Mouse (Mus musculus): ENCODE data around the gene Sgsm3.

The Sgsm3 gene

DNA sequence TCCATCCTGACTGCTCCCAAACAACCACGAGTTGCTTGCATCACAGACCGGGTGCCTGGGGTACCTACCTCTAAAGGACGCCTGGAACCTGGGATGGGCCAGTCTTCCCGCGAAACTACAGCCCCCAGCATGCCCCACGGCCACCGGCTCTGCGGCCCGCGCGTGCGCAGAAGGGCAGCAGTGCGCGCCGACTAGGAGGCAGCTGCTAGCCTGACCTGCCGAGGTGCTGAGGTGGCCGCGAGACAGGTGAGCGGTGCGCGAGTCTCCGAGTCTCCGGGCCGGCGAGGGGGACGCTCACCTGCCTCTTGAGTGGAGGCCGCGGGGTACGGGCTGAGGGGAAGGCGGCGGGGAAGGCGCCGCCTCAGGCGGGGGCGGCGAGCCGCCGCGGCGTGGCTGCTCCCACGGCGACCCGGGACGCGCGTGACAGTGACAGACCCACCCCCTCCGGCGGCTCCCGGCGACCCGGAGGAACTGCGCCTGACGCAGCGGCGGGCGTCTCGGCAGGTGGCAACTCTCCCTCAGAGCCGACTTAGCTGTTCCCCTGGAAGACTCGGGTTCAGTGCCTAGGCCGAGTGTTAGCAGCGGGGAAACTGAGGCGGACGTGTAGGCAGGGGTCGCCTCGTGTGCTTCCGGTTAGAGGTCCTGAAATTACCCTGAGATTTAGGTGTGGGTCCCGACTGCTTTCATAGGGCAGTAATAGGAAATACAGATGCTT lies at the start of gene Sgsm3:
Gene Sgsm3, plus strand, starts transcription at position 146 of the 715 bp plus-strand sequence.
- no peak for TF ChIP-seq GATA4 (IDR thresholded peaks at IDR 0.05; ENCODE audit: insufficient replicate concordance, low read length)

DNA sequence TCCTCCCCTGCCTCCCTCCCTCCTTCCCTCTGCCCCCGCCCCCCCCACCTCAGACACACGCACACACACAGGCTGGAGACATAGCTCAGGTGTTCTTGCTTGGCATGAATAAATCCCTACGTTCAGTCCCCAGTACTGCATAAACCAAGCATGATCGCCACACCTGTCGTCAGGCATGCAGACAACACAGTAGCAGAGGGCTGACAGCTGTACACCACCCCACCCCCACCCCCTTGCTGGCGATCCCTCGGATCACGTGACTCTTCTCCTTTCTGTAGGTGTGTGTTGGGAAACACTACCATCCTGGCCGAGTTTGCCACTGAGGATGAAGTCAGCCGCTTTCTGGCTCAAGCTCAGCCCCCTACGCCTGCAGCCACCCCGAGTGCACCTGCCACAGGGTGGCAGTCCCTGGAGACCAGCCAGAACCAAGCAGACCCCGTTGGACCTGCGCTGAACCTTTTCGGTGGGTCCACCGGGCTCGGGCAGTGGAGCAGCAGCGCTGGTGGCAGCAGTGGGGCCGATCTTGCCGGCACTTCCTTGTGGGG lies 48.7 kb upstream of the Sgsm3 start:
- TF ChIP-seq GATA4 (IDR thresholded peaks at IDR 0.05; ENCODE audit: insufficient replicate concordance, low read length) = no peak

DNA sequence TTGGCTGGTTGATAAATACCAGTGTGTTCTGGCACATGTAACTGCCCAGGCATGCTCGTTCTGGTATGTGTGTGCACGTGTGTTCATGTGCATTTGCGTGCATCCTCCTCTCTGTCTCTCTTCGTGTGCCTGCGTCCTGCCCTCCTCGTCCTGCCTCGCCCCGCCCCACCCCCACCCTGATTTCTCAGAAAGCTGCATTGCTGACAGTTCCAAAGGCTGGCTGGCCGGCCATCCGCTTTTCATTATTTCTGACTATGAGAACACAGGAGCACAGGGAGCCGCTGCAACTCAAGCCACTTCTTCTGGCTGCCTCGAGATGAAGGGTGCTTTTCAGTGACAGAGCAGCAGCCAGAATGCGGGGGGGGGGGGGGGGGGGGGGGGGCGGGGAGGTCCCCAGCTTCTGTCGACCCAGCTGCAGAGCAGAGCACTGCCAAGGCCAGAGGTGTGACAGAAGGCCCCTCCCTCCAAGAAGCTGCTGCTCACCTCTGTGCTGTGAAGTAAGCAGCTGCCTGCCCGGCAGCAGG lies 47.5 kb upstream of the Sgsm3 start:
- no peak for TF ChIP-seq GATA4 (IDR thresholded peaks at IDR 0.05; ENCODE audit: insufficient replicate concordance, low read length)

DNA sequence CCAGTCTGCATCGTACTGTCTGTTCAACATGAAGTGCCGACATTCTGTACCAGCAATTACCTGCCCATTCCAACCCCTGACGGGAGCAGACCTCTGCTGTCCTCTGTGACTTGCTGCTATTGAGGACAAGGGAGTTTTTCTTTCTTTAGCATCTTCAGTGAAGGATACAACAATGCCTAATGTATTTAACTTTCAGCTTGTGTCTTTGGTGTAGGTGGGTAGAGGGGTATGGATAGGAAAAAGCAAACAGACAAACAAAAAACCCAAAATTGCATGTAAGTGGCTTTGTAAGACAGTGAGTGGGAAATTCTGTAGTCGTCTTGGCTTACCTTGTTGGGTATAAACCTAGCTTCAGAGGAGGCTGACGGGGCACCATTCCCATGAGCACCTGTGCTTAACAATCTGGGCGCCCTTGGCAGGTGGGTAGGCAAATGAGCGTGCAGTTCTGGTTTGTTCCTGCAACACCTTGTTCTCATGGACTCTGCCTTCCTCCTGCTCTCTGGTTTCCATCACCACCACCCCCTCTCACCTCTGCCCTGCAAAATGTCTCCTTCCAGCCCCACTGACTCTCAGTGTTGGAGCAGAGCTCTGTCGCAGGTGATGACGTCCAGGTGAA lies 46.1 kb upstream of the Sgsm3 start:
- TF ChIP-seq GATA4 (IDR thresholded peaks at IDR 0.05; ENCODE audit: insufficient replicate concordance, low read length) = no peak

DNA sequence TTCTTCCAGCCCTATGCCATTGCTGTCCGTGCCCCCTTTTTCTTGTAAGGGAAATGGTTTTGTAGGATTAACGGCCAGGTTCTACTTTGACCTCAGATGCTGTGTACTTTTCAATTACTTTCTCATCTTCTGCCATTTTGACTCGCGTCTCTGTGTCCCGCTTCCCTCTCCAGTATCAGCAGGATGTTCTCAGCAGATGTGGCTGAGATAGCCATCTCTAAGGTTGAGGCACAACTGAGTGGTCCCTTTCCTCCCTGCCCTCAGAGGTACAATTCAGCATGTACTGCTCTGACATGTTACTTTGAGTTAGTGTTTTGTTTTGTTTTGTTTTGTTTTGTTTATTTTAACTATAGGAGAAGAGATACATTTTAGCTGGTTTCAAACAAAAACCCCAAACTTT lies 42.7 kb upstream of the Sgsm3 start:
- no peak for TF ChIP-seq GATA4 (IDR thresholded peaks at IDR 0.05; ENCODE audit: insufficient replicate concordance, low read length)

DNA sequence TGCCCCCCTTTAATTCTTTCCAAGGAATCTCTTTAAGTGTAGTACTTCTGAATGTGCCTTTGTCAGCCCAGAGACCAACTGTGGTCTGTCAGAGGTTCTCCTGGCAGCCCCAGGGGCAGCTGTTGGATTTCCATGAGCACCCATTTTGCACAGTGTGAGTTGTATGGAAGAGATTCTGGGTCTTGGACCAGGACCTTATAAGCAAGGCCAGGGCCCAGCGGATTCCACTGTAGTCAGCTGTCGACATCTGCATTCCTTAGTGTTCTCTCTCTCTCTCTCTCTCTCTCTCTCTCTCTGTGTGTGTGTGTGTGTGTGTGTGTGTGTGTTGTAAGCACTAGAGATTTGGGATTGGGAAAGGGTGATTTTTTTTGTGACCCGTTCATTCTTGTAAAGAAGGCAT lies 40.9 kb upstream of the Sgsm3 start:
- TF ChIP-seq GATA4 (IDR thresholded peaks at IDR 0.05; ENCODE audit: insufficient replicate concordance, low read length) = no peak

DNA sequence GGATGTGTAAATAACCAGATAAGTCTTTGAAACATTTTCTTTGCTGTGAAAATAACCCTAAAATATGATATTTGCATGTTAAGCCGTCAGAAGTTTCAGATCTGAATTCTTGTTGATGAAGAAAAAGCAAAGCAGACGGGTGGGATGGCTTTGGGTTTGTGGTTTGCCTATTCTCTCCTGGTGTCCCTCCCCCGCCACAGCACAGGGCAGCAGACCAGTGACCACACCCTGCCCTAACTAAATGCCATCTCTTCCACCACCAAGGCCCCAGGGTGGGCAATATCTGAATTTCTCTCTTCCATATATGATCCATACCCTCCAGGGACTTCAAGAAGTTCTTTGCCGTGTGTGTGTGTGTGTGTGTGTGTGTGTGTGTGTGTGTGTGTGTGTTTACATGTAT lies 39.0 kb upstream of the Sgsm3 start:
- TF ChIP-seq GATA4 (IDR thresholded peaks at IDR 0.05; ENCODE audit: insufficient replicate concordance, low read length) = no peak

DNA sequence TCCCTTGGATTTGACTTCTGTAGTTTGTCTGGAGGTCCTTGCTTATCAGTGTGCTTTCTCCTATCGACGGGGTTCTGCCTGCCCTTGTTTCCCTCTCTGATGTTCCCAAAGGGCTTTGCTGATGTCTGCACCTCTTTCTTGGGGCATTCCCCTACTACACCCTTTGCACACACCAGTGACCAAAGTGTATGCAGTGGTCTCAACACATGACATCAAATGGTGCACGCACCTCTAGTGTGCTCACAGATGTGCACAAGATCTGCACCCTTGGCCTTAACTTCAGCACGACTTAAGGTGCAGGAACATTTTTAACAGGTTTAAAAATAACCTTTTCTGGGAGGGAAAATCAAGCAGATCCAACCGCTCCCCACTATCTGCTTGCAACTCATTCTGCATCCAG lies 38.2 kb upstream of the Sgsm3 start:
- no peak for TF ChIP-seq GATA4 (IDR thresholded peaks at IDR 0.05; ENCODE audit: insufficient replicate concordance, low read length)

DNA sequence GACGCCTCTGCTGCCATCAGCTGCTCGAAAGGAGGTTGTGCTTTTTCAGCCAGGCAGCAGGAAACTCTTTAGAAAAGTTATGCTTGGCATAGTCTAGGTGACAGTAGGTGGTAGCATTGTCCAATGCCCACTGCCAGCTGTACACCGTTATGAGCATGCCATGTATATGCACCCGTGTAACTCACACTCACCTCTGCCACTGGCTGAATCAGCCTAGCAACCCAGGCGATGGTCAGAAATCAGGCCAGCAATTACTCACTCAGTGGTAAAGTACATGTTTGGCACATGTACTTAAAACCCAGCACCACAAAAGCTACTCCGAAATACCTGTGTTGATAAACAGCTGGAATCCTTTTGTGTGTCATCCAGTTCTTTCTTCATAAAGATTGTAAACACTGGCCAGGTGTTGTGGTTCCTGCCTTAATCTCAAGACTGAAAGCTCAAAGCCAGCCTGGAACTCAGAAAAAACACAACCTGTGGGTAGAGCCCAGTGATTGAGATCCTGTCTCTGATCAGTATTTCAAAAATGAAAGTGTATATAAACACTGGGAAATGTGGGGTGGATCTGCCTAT lies 36.0 kb upstream of the Sgsm3 start:
- TF ChIP-seq GATA4 (IDR thresholded peaks at IDR 0.05; ENCODE audit: insufficient replicate concordance, low read length) = no peak

DNA sequence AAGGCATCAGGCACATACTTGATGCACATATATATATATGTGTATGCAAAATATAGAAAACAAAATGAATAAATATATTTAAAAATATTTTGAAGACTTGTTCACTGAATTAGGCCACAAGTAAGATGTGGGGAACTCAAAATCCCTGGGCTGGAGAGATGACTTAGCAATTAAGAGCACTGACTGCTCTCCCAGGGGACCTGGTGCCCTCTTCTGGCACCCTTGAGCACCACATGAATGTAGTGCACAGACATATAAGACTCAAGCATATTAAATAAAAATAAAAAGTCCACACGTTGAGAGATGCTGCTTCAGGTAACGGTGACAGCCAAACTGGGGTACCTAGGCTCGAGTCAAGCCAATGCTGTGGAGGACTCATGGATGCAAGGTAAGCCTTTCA lies 31.7 kb upstream of the Sgsm3 start:
- TF ChIP-seq GATA4 (IDR thresholded peaks at IDR 0.05; ENCODE audit: insufficient replicate concordance, low read length) = no peak

DNA sequence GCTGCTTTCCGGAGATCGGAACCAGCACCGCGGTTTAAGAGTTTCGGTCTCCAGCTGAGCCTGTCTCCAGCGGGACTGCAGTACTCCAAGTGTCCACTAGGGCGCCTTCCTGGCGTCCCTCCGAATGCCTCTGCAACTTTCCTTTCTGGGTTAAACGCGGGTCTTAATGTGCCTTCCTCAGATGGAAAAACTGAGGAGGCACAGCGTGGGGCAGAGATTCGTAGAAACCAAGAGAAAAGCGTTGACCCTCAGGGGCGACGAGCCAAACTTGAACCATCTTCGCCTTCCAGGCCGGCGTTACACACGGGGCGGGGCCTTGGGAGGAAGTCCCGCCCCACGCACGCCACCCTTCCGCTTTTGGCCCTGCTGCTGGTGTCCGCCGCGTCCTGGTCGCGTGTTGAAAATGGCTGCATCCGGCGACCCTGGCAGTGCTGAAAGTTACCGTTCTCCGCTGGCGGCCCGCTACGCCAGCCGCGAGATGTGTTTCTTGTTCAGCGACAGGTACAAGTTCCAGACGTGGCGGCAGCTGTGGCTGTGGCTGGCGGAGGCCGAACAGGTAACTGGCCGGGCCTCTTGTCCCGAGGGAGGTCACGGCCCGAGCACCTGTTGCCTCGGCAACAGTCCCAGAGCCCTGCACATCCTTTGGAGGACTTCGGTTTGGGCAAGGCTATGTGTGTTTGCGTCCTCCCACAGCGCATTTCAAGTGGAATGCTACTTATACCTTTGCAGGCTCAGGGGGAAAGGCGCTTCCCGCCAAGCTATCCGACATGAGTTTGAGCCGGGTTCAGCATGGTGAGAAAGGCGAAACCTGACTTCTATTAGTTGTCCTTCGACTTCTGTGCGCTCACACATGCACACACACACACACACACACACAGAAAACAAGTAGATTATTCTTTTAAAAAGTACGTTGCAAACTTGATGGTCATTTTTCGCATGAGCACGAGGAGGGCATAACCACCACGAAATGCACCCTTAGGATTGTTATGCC lies 29.1 kb upstream of the Sgsm3 start, which contains the start of gene Adsl:
Gene Adsl, plus strand, starts transcription at position 346 of the 991 bp plus-strand sequence.
- no peak for TF ChIP-seq GATA4 (IDR thresholded peaks at IDR 0.05; ENCODE audit: insufficient replicate concordance, low read length)

DNA sequence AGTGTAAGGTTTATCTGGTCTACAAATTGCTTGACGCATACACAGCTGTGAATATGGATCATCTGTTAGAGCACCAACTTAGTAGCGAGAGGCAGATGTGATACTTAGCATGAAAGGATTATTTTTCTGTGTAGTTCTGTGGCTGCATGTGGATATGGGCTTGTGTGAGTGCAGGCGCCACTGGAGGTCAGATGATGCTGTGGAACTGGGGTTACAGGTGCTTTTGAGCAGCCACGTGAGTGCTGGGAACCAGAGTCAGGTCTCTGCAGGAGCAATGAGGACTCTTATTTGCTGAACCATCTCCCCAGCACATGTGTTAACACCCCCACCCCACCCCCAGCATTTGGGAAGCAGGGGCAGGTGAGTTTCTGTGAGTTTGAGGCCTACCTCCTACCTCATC lies 28.1 kb upstream of the Sgsm3 start:
- no peak for TF ChIP-seq GATA4 (IDR thresholded peaks at IDR 0.05; ENCODE audit: insufficient replicate concordance, low read length)

DNA sequence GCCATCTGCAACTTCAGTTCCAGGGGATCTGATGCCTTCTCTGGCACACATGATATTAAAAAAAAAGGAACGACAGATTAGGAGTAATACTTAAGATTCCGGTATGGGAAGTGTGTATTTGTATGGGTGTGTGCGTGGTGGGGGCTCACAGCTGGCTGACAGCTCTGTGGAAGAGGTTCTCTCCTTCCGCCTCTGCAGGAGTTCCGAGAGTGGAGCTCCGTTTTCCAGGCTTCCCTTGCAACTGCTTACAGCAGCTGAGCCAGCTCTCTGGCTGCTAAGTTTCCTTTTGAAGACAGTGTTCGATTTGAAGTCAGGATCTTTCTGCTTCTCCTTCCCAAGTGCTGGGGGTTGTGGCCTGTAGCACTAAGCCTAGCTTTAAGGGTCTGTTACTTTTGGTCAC lies 27.5 kb upstream of the Sgsm3 start:
- TF ChIP-seq GATA4 (IDR thresholded peaks at IDR 0.05; ENCODE audit: insufficient replicate concordance, low read length) = no peak

DNA sequence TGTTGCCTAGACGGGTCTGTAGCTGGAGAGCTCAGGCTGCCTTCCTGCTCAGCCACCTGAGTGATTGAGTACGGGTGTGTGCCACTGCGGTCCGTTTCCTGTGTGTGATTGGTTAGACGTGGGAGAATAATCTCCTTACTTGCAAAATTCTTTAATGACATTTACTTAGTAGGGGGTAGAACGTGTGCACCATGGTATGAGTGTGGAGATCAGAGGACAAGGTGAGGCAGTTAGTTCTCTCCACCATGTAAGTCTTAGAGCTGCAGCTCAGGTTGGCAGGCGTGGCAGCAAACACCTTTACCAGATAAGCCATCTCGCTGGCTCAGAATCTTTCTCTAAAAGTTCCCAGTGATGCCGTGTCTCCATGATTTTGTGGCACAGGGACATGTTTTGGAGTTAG lies 23.6 kb upstream of the Sgsm3 start:
- TF ChIP-seq GATA4 (IDR thresholded peaks at IDR 0.05; ENCODE audit: insufficient replicate concordance, low read length) = no peak

DNA sequence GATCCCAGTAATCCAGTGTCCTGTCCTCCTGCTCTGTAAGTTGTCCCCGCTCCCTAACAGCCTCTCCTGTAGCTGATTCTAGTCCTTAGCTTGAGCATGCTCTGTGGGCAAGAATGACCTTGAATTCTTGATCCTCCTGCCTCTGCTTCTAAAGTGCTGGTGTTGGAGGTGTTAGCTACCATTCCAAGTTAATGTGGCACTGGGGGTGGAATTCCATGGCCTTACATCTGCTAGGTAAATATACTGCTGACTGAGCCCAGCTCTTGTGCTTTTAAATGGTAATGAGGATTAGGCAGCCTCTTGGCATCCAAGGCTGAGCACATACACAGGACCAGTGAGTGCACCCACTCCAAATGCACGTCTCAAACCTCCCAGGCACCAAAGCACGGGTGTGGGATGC lies 22.7 kb upstream of the Sgsm3 start:
- no peak for TF ChIP-seq GATA4 (IDR thresholded peaks at IDR 0.05; ENCODE audit: insufficient replicate concordance, low read length)

Data from liver, adult (tissue).